Mouse (Mus musculus) thymus, adult 2 months (tissue): ENCODE data around the gene Smagp.

Experiments used
- CTCF ChIP-seq: fragments of 200-500 bp; IDR thresholded peaks from 2 replicates; pipeline ENCODE4 v1.5.1; 2012; ENCODE audit warnings: mild to moderate bottlenecking, control low read depth, low read length, moderate library complexity, borderline replicate concordance; ENCODE audit not compliant: control insufficient read depth, poor library complexity, insufficient read depth; ENCODE audit errors: extremely low read depth
- POLR2A ChIP-seq: fragments of 200-500 bp; IDR thresholded peaks from 2 replicates; pipeline ENCODE4 v1.6.1; 2012; ENCODE audit warnings: mild to moderate bottlenecking, low read length, control low read depth, moderate library complexity; ENCODE audit not compliant: control insufficient read depth, poor library complexity, insufficient read depth; ENCODE audit errors: extremely low read depth

DNA sequence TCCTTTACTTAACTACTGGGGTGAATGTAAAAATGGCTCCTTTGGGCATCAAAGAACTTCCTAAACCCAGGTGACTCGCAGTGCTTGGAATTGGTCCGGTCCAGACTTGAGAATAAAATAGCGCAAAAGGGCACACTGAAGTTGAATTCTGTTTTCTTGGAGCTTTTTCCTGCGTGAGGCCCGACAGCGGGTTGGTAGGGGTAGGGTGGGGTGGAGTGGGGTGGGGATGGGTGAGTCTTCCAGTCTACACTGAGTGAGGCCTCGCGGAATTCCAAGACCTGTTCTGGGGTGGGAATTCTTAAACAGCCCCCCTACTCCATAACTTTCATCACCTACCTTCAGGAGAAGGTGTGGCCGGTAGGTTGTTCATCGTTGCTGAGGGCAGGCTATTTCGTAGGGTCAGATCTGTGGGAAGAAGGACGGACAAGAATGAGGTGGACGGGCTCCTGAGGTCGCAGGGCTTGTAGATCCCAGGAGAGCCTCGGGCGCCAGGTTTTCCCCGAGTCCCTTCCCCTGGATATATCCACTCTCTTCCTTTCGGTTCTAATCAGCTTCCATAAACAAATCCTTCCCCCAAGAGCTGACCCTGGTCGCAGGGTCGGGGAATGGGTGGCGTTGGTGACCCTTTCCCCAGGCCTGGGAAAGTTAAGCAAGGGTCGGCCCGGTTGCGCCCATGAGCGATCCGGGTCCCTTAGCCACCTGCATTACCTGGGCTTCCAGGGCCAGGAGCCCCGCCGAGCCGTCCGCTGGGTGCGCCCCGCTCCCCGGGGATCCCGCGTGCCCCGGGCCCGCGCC, 692 bp downstream of the Smagp start:
- TF ChIP-seq CTCF (no peak), POLR2A (no peak)
